Mouse (Mus musculus): ENCODE results near the gene Lmtk2.

The Lmtk2 gene

DNA sequence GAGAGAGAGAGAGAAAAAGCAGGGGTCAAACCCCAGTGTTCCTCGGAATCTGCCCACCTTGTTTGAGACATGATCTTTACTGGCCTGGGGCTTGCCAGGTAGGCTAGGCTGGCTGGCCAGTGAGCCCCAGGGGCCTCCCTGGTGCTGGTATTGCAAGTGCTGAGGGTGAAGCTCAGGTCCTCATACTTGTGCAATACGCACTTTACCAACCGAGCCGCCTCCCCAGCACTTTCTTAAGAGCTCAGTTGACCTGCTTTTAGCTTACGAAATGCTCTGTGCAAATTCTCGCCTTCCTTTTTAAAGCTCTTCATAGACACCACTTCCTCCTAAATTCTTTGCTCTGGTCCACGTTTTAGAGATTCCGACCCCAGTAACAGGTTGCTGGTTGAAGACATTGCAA lies 9.0 kb downstream of the Lmtk2 start:
- DNase-seq (ENCODE audit: low spot score), result no peak

DNA sequence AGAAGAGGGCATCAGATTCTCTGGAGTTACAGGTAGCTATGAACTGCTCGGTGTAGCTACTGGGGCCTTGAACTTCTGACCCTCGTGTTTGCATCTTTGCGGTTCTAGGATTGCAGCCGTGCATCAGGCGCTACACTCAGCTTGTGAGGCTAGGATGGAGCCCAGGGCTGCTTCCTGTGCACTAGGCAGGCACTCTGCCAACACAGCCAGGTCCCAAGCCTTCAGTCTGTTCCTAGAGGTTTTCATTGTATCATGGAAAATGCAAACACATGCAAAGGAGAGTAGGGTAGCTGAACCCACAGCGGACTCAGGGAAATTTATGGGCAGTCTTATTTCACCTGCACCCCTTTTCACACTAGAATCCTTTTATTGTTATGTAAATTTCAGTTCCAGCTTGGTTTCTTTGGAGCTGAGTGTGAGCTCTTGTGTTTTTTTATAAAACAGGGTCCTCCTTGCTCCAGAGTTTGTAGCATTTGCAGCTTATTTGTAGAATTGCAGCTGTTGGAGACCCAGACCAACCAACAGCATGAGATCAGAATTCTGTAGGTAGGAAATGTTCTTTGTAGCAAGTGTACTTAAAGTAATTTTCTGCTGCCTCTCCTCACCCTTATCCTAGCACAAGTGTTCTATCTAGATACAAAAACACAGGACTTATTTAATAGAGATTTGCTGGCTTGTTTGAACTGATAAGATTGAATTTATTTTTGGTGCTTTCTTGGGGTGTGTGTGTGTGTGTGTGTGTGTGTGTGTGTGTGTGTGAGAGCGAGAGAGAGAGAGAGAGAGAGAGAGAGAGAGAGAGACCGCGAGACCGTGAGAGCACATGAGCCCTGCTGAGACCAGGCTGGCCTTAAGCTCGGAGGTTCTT lies 12.6 kb downstream of the Lmtk2 start:
- DNase-seq (ENCODE audit: low spot score), result no peak

DNA sequence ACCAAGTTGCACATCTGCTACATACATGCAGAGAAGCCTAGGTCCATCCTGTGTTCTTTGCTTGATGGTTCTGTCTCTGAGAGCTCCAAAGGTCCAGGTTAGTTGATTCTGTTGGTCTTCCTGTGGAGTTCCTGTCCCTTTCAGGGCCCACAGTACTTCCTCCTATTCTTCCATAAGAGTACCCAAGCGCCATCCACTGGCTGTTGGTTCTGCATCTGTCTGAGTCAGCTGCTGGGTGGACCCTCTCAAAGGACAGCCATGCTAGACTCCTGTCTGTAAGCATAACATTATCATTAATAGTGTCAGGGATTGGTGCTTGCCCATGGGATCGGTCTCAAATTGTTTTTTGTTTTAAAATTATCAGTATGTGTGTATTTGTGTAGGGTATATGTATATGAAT lies 13.8 kb downstream of the Lmtk2 start:
- no peak for DNase-seq (ENCODE audit: low spot score)

DNA sequence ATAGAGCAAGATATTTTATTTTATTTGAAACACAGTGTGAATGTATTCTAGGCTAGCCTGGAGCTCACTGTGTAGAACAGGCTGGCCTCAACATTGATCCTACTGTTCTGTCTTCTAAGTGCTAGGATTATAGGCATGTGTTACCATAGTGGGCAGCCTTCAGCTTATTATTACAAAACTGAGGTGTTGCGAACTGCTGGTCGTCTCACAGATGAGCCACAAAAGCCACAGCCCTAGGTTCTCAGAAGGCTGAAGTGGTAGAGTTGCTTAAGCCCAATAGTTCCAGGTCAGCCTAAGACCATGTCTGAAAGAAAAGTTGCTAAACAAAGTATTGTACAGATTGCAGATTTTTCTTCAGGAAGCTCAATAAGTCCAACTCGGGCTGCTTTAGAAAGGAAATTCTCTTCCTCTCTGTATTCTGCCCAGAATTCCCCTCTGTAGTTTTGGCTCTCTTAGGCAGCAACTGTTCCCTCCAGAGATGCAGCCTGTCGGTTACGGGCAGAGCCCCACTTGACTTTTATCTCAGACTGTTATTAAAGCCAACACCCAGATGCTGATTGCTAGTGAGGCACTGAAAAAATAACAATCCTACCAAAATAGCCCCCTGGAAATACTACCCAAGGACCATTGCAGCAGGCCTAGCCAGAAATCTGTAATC lies 14.9 kb downstream of the Lmtk2 start:
- DNase-seq (ENCODE audit: low spot score), result no peak

DNA sequence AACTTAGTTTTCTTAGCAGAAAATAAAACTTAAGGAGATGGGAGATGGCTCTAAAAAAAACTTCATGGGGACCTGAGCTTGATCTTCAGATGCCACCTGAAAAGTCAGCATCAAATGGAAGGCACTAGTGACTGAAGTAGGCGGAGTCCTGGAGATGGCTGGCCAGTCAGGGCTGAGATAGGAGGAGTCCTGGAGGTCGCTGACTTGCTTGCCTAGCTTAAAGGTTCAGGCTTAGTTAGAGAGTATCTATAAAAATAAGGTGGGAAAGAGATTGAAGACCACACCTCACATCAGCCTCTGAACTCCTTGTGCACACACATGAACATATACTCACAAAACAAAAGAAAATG lies 15.4 kb downstream of the Lmtk2 start:
- DNase-seq (ENCODE audit: low spot score), result no peak

DNA sequence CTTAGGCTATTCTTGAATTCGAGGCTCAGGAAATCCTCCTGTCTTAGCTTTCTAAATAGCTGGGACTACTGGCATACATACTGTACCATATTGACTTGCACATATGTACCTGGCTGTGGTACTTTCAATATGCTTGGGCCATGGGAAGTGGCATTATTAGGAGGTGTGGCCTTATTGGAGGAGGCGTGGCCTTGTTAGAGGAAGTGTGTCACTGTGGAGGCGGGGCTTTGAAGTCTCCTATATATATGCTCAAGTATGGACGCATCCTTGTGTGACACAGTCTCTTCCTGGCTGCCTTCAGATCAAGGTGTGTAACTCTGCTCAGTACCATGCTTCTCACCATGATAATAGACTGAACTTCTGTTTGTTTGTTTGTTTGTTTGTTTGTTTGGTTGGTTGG lies 18.0 kb downstream of the Lmtk2 start:
- DNase-seq (ENCODE audit: low spot score), result no peak

DNA sequence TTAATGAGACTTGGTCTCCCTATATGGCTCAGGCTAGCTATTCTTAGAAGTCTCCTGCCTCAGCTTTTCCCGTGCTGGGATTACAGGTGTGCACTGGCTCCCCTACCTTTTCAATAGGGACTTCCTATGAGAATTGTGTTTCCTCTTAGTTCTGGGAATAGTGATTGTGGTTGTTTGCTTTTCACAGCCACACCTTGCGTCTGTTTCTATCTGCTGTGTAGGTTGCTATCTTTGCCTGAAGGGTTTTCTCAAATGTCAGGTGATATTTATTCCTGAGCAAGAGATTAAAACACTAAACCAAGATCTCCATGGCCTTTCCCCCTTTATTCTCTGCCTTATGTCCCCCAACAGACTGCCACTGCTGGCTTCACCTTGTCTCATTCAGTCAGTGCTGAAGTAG lies 19.1 kb downstream of the Lmtk2 start:
- no peak for DNase-seq (ENCODE audit: low spot score)

DNA sequence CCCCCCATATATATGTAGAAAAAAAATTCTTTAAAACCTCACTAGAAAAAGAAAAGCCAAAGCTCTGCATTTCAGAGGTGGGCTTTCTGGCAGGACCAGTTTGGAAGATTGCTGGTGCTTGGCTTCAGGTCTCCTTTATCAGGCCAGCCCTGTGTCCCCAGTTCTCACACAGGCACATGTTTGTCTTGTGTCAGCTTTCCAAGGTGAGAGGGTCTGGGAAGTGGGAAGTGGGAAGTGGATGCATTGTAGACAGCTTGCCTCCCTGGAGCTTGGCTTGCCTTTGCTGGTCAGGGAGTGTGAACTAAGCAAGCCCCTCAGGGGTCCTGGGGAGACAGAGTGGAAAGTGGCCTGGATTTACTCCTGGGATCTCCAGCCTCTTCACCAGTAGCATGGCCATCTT lies 21.3 kb downstream of the Lmtk2 start:
- DNase-seq (ENCODE audit: low spot score), result no peak

DNA sequence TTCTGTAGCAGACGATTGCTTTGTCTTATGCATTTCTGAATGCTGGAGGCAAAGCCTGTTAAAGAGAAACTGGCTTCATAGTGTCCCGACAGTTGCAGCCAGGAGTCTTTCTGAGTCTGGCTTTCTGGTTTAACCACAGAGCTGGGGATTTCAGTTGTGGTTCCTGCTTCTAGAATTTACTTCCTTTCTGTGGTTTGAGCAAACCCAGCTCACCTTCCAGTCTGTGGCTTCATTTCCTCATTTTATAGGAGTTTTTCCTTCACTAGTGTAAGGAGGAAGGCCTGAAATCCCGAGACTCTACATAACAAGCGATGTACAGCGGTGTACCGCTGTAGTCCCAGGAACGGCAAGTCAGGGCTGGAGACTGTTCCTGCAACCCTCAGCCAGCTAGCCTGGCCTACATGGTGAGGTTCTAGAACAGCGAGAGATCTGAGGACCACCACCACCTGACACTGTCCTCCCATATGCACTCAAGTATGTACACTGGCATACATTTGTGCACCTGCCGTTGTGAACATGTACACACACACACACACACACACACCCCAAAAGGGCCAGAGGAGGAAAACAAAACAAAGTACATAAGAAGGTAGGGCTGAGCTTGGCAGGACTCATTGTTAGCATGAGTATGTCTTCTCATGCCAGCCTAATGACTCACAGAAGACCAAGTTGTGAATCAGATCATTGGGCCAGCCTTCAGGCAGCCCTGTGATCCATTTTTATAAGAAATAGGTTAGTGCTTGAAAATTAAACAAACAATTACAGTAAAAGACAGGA lies 25.9 kb downstream of the Lmtk2 start:
- no peak for DNase-seq (ENCODE audit: low spot score)

DNA sequence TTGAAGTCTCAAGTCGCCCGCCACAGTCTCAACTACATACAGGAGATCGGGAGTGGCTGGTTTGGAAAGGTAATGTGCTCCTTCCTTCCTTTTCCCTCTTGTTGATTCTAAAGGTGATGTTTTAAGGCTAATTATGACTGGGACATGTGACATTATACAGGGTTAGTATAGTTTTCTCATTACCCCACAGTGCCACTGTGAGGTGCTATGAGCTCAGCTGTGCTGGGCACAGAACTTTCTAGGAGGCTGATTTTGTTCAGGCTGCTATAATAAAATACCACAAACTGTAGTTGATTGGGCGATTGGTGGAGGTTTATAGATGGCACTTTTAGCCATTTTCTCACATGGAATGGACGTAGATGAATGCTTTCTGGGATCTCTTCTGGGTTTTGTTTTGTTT lies 43.3 kb downstream of the Lmtk2 start:
- DNase-seq (ENCODE audit: low spot score), result no peak

DNA sequence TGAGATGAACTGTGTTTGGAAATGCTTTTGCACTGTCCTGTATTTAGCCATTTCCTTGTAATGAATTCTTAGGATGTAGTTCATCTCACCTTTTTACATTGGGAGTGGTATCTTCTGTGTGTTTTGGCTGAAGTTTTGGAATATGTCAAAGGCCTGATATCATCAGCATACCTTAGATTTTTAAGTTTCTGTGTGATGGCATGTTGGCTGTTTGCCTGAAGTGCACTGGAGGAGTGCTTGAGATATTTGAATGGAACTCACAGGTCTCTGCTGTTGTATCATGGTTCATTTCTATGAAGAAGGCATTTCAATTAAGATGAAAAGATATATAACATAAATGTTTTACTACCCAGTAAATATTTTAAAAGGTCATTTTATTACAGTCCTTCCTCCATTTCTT lies 46.7 kb downstream of the Lmtk2 start:
- DNase-seq (ENCODE audit: low spot score), result no peak

DNA sequence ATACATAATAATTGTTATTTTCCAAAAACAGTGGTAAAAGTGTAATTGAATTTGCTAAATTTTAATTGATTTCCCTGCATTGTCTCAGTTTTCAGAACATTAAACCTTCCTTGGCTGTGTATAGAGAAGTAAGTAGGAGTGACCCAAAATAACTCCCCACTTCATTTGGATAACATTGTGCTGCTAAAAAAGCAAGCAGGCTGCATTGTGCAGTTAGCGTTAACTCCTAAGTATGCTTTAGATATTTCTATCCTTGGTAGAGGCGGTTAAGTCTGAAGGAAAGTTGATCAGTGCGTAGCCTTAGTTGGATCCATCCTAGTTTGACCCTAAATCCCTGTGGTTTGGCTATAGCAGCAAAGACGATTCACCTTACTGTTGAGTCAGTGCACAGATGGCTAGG lies 49.3 kb downstream of the Lmtk2 start:
- DNase-seq (ENCODE audit: low spot score), result no peak

DNA sequence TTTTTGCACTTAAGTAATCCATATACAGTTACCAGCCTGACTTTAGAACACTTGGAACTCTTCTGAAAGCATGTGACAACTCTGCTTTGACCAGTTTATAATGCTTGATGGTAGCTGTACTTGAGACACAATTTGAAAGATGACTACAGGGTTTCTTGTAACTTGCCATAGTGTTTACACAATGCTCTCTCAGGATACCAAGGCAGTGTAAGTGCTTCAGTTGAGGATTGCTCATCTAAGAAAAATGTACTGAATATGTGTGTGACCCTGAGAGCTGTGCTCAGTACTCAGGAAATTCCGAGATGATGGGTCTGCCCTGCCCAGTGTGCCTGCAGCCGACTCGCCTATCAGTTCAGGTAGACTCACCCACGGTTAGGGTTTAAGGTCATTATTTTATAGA lies 51.0 kb downstream of the Lmtk2 start:
- DNase-seq (ENCODE audit: low spot score), result no peak

DNA sequence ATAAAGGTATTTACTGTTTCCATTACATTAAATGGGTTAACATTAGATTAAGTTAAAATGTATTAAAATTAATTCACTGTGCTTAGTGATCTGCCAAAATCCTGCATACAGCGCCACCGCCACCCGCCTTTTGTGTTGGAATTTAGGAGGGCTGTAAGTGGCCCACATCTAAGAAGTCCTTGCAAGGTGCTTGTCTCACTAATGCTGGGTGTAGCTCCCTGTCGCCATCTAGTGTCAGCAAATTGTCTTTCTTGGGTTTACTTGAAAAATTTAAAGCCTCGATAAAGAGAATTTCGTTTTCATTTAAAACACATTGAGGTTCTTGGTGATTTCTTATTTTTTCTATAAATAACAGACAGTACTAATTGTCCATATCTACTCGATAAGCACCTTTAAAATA lies 54.3 kb downstream of the Lmtk2 start:
- peak; percentile 81 for DNase-seq (ENCODE audit: low spot score)

DNA sequence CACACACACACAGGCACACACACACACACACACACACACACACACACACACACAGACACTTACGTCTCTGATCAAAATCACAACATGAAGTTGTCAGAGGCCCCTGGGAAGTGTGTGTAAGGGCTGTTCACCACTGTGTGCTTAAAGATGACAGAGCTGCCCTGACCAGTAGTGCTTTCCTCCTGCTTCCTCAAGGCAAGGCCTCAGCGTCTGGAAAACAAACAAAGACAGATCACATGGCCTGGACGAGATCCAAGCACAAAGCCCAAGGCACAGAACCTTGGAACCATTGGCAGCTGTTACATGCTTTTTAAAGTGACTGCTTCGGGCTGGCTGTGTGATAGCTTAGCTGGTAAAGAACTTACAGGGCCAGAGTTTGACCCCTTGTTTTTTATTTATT lies 58.4 kb downstream of the Lmtk2 start:
- no peak for DNase-seq (ENCODE audit: low spot score)

DNA sequence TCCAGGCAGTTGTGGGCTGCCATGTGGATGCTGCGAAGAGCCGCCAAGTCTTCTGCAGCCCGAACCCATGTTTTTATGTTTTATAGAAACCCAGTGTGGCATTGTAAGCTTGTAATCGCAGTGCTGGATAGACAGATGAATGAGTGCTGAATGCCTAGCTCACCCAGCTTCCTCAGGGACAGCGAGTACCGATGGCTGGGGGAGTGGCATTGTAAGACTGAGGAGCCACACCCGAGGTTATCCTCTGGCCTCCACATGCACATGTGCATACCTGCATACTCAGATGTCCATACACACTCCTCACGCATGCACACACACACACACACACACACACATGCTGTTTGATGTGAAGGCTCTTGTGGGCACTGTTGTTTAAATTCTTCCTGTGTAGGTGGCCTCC lies 58.9 kb downstream of the Lmtk2 start:
- no peak for DNase-seq (ENCODE audit: low spot score)

DNA sequence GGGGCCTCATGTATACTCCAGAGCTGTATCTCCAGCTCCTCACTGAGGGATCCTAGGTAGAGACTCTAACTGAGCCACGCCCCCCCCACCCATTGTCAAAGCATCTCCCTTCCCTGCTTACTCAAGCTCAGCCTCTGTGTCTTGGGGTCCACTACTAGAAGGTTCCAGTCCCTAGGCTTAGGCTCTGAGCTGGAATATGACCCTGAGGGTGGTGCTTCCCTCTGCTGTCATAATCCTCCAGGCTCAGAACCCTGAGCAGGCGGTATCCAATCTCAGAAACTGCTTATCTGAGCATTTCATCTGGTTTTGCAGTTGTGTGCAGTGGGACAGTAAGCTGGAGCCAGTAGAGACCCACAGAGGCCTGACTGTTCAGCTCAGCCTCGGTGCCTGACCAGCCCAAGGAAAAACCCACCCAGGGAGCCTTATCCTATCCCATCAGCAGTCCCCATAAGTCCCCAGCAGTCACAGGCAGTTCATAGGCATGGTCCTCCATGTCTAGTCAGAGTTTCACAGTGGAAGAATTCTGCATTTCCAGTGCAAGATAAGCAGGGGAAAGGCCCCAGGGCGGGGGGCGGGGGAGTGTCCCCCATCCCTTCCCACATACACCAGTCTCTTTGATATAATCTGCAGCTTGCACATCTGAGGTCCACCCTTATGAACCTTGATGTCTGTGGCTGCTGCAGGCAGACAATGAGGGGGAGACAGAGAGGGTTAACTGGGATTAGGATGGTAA lies 62.0 kb downstream of the Lmtk2 start:
- no peak for DNase-seq (ENCODE audit: low spot score)

DNA sequence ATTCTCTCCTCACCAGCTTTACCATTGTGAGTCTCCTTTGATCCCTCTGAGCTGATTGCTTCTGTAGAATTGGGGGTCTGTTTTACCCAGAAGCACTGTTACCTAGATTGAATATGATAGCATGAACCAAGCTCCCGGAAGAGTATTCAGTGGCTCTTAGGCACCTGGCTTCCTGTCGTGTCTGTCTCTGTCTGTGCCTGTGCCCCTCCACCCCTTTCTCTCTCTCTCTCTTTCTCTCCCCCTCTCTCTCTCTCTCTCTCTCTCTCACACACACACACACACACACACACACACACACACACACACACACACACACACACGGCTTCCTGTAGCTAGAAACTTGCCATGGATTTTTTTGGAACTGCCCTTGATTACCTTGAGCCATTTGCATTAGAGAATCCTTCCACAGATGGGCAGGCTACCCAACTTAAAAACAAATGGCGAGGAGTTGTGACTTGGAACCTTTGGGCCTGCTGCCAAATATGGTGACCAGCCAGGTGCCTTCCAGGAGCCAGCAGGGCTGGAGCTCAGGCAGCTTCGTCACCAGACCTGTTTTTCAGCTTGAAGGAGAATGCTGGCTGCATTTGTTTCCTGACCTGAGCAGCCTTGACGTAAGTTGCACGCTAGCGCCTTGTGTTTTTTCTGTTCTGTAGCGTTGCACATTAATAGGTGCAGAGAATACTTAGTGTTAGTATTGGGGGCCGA lies 62.7 kb downstream of the Lmtk2 start:
- DNase-seq (ENCODE audit: low spot score), result no peak

DNA sequence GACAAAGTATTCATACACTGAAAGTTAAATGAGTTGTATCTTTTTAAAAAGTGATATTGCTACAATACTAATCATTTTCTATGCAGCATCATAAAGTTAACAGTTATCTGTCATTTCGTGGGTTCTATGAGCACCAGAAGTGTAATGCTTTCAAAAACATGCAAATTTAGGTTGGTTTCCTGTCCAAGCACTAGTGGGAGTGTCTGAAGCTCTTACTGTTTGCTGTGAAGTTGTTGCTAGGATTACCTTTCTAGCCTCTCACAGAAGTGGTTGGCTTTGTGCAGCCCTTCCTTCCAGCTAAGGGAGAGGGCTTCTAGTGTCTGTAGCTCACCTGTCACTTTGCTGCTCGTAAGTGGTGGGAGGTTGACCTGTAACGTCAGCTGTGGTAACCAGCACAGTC lies 65.5 kb downstream of the Lmtk2 start:
- DNase-seq (ENCODE audit: low spot score), result no peak

DNA sequence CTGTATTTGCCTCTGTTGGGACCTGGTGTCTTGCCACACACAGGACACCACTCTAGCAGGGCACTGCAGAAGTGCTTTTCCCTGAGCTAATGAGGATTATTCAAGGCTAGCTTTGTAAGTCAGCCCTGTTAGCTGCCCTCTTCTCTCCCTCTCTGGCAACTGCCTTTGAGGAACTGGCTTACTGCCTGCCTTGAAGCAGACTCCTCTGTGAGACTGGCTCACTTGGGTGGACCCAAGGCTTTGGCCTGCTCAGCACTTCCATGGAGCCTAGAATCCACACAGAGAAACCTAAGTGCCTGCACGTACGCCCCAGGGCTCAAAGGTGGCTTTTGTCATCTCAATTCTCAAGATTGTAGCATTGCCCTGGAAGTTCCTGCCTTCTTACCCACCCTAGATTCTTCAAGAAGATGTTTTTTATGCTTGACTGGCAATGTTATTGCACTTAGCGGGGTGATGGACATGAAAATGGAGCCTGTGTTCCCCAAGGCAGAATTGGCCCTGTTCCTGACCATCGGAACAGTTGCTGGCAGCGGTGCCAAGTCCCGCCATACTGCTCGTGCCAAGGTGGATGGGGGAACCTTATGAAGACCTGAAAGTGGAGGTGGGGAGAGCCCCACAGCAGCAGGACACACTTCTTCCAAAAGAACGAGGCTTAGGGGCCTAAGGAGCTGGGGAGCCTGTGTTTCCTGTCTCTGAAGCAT lies 69.2 kb downstream of the Lmtk2 start:
- DNase-seq (ENCODE audit: low spot score), result no peak

DNA sequence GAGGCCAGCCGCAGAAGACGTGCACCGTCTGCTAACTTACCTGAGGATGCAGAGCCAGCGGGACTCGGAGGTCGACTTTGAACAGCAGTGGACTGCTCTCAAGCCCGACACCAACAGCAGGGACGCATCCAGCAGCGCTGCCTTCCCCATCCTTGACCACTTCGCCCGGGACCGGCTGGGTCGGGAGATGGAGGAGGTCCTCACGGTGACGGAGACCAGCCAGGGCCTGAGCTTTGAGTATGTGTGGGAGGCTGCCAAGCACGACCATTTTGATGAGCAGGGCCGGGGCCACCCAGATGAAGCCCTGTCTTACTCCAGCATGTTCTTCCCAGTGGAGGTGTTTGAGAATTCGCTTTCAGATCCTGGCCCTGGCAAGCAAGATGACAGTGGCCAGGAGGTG lies 73.4 kb downstream of the Lmtk2 start:
- no peak for DNase-seq (ENCODE audit: low spot score)
